Mouse (Mus musculus): Measurements from ENCODE around the gene Gas1. TPM values are rescaled to one million over a fixed set of nuclear protein-coding genes. Genes with fewer than 3 reads are reported as not detected.

Gene Gas1
- polyA plus RNA-seq (2017; shearing (Covaris generic)), result not detected

GRCm38 (mm10) chr13:60177106-60177796, at the start of gene Gas1:
TSS of gene Gas1 (minus strand) at chr13:60177365.

